Mouse (Mus musculus) midbrain, postnatal 0 days (tissue): ENCODE data around the gene Zmiz1. TPM values are rescaled to one million over a fixed set of nuclear protein-coding genes. Genes with fewer than 3 reads are reported as not detected.

Source experiments
- ATAC-seq: fragments of 200-750 bp; cut with Nextera tagmentation; 2 replicates; pipeline ENCODE4 v1.8.0; 2017; ENCODE audit warnings: moderate number of reproducible peaks, mild to moderate bottlenecking, moderate TSS enrichment, moderate library complexity; ENCODE audit not compliant: low FRiP score
- DNase-seq: peaks from one replicate; pipeline ENCODE4 v3.0.0-alpha.2; 2015; ENCODE audit warnings: low spot score
- H3K27ac ChIP-seq: fragments of 300-500 bp; sonication (generic); 2 replicates; pipeline ENCODE4 v1.5.1; 2014; ENCODE audit warnings: low read depth, mild to moderate bottlenecking, low read length, mixed read lengths
- H3K27me3 ChIP-seq: fragments of 300-500 bp; sonication (generic); 2 replicates; pipeline ENCODE4 v1.6.1; 2014; ENCODE audit warnings: low read length, control low read depth, mixed read lengths; ENCODE audit not compliant: insufficient read depth
- H3K36me3 ChIP-seq: fragments of 300-500 bp; sonication (generic); 2 replicates; pipeline ENCODE4 v1.6.1; 2014; ENCODE audit warnings: low read length, control low read depth, mixed read lengths; ENCODE audit not compliant: insufficient read depth
- H3K4me1 ChIP-seq: fragments of 300-500 bp; sonication (generic); 2 replicates; pipeline ENCODE4 v1.6.1; 2014; ENCODE audit warnings: mild to moderate bottlenecking, control low read depth, antibody characterized with exemption, low read length, mixed read lengths; ENCODE audit not compliant: insufficient read depth
- H3K4me2 ChIP-seq: fragments of 300-500 bp; sonication (generic); 2 replicates; pipeline ENCODE4 v1.6.1; 2014; ENCODE audit warnings: low read depth, mild to moderate bottlenecking, low read length, mixed read lengths; ENCODE audit not compliant: poor library complexity, severe bottlenecking
- H3K4me3 ChIP-seq: fragments of 300-500 bp; sonication (generic); 2 replicates; pipeline ENCODE4 v1.5.1; 2014; ENCODE audit warnings: low read depth, mild to moderate bottlenecking, low read length, moderate library complexity
- H3K9ac ChIP-seq: fragments of 300-500 bp; sonication (generic); replicated peaks from 2 replicates; pipeline ENCODE4 v1.6.1; 2014; ENCODE audit warnings: mild to moderate bottlenecking, low read length, moderate library complexity, mixed read lengths; ENCODE audit not compliant: poor library complexity, severe bottlenecking
- H3K9me3 ChIP-seq: fragments of 300-500 bp; sonication (generic); 2 replicates; pipeline ENCODE4 v1.6.1; 2016; ENCODE audit warnings: low read length, control low read depth
- CTCF ChIP-seq: IDR thresholded peaks from 2 replicates; pipeline ENCODE4 v1.5.1; 2016; ENCODE audit warnings: antibody characterized with exemption, mild to moderate bottlenecking
- WGBS: fragments of 180-500 bp; shearing (Covaris S2); extraction: QIAGEN DNeasy Blood & Tissue Kit; methylation state at CpG from one replicate; pipeline ENCODE4 v1.1.7; 2014; 5-methylcytosine and 5-hydroxymethylcytosine counted together
- polyA plus RNA-seq: library from polyadenylated mRNA; unstranded; fragments of >200 nt; fragmentation: Nextera tagmentation; extraction: Ambion mirVana; gene quantifications from 2 replicates; pipeline ENCODE4 v1.2.1, GENCODE M21; 2015
- total RNA-seq: library from RNA; depleted of rRNA; stranded (reverse); fragments of >200 nt; gene quantifications from 2 replicates; pipeline ENCODE4 v1.2.3, GENCODE M21; 2014

The Zmiz1 gene
- total and polyA plus RNA-seq, 2 experiments from 2014 or later, result 51.7 to 130 TPM

GRCm38 (mm10) chr14:25440777-25441176, 18.2 kb upstream of the Zmiz1 start:
- Histone ChIP-seq H3K4me3 (no peak overlapping the region), H3K36me3 (no peaks in the 10 kb centered on the region), H3K4me2 (no peak overlapping the region), H3K9me3 (no peaks in the 10 kb centered on the region), H3K4me1 (no peaks in the 10 kb centered on the region), H3K27me3 (no peaks in the 10 kb centered on the region), H3K9ac (no peak overlapping the region), H3K27ac (no peak overlapping the region)
- DNase-seq, result no peak
- no peak for ATAC-seq
- TF ChIP-seq CTCF, result no peak
- WGBS, result 51% methylated on average over 3 of the region's 3 CpGs

GRCm38 (mm10) chr14:25441469-25441868, 17.5 kb upstream of the Zmiz1 start:
- ATAC-seq (no peak), DNase-seq (no peak)
- WGBS, result 89% methylated on average over 5 of the region's 5 CpGs
- Histone ChIP-seq H3K27me3 (no peaks in the 10 kb centered on the region), H3K9ac (no peak overlapping the region), H3K4me3 (no peak overlapping the region), H3K36me3 (no peaks in the 10 kb centered on the region), H3K9me3 (no peaks in the 10 kb centered on the region), H3K4me1 (no peaks in the 10 kb centered on the region), H3K4me2 (no peak overlapping the region), H3K27ac (no peak overlapping the region)
- no peak for TF ChIP-seq CTCF

- Histone ChIP-seq H3K4me3 (no peak overlapping the region), H3K27ac (no peak overlapping the region), H3K36me3 (no peaks in the 10 kb centered on the region), H3K9ac (no peak overlapping the region), H3K4me2 (no peak overlapping the region), H3K27me3 (no peaks in the 10 kb centered on the region), H3K9me3 (no peaks in the 10 kb centered on the region), H3K4me1 (no peaks in the 10 kb centered on the region)
- DNase-seq (no peak), ATAC-seq (no peak)
- no peak for TF ChIP-seq CTCF
- 26% methylated on average over 2 of the region's 2 CpGs for WGBS
Observed at GRCm38 (mm10) chr14:25442676-25443075, 16.3 kb upstream of the Zmiz1 start.

GRCm38 (mm10) chr14:25447136-25447775, 11.7 kb upstream of the Zmiz1 start:
- no peaks in the 10 kb centered on the region for H3K4me1 ChIP-seq
- 90% methylated on average over 6 of the region's 6 CpGs for WGBS
- ATAC-seq (no peak), DNase-seq (no peak)
- no peak overlapping the region for H3K9ac ChIP-seq
- H3K4me2 ChIP-seq, result no peak overlapping the region
- no peaks in the 10 kb centered on the region for H3K9me3 ChIP-seq
- H3K4me3 ChIP-seq, result no peak overlapping the region
- no peak overlapping the region for H3K27ac ChIP-seq
- no peaks in the 10 kb centered on the region for H3K36me3 ChIP-seq
- no peaks in the 10 kb centered on the region for H3K27me3 ChIP-seq
- TF ChIP-seq CTCF, result no peak

- no peak overlapping the region for H3K27ac ChIP-seq
- no peak overlapping the region for H3K4me3 ChIP-seq
- H3K9me3 ChIP-seq, result no peaks in the 10 kb centered on the region
- H3K4me2 ChIP-seq, result no peak overlapping the region
- H3K9ac ChIP-seq, result no peak overlapping the region
- no peak for ATAC-seq
- H3K4me1 ChIP-seq, result no peaks in the 10 kb centered on the region
- WGBS, result 59% methylated on average over 2 of the region's 2 CpGs
- no peaks in the 10 kb centered on the region for H3K36me3 ChIP-seq
- no peak for TF ChIP-seq CTCF
- H3K27me3 ChIP-seq, result no peaks in the 10 kb centered on the region
- no peak for DNase-seq
Observed at GRCm38 (mm10) chr14:25448471-25448870, 10.5 kb upstream of the Zmiz1 start.

GRCm38 (mm10) chr14:25451099-25451667, 7.8 kb upstream of the Zmiz1 start:
- DNase-seq, result no peak
- no peaks in the 10 kb centered on the region for H3K9me3 ChIP-seq
- H3K27ac ChIP-seq, result no peak overlapping the region
- no peaks in the 10 kb centered on the region for H3K27me3 ChIP-seq
- H3K4me3 ChIP-seq, result no peak overlapping the region
- no peaks in the 10 kb centered on the region for H3K36me3 ChIP-seq
- no peak overlapping the region for H3K9ac ChIP-seq
- no peak for ATAC-seq
- H3K4me1 ChIP-seq, result peaks cover 3% of the 10 kb centered on the region; the same call in 1 of the 2 replicates
- WGBS, result 47% methylated on average over 7 of the region's 7 CpGs
- TF ChIP-seq CTCF, result no peak
- no peak overlapping the region for H3K4me2 ChIP-seq
